Mouse (Mus musculus) retina, postnatal 1 day (tissue): ENCODE results near the gene Art4.

Experiments used
- DNase-seq: peaks from one replicate; pipeline ENCODE4 v3.0.0-alpha.2; 2012

Gene Art4

DNA sequence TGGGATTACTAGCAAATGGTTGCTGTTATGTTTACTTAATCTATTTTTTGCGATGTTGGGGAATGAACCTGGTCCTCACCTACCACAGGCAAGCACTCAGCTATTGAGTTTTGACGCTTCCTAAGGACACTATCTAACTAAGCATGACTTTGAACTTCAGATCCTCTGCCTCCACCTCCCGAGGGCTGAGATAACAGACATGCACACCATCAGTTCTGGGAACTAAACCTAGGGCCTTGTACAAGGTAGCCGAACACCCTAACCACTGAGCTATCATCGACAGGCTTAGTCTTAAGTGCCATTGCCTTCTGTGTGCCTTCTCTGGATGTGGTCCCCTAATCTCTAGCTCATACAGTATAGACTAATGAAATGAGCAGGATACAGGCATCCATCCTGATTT lies 7.8 kb upstream of the Art4 start:
- DNase-seq = no peak

GRCm38 (mm10) chr6:136861020-136861419 lies 3.5 kb upstream of the Art4 start:
- peak; percentile 71 for DNase-seq

- DNase-seq = no peak
Measured at GRCm38 (mm10) chr6:136858420-136858819, 887 bp upstream of the Art4 start.

DNA sequence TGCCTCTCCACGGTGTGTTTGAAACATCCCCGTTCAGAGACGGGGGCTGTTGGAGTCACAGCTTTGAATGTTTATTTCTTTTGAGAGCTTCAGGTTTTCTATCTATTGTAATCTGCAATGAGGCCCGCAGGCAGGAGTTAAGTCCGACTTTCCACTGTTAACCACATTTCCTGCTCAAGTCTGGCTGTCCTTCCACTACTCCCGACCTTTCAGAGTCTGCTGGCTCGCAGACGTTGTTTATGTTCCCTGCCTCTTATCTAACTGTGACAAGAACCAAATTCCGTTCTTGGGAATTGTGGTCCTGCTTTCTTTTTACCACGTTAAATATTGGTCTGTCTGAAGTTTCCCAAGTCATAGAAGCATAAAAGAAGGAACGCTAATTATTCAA lies 334 bp upstream of the Art4 start:
- DNase-seq = no peak

- DNase-seq = no peak
Measured at GRCm38 (mm10) chr6:136856071-136856636, 1.4 kb downstream of the Art4 start.

DNA sequence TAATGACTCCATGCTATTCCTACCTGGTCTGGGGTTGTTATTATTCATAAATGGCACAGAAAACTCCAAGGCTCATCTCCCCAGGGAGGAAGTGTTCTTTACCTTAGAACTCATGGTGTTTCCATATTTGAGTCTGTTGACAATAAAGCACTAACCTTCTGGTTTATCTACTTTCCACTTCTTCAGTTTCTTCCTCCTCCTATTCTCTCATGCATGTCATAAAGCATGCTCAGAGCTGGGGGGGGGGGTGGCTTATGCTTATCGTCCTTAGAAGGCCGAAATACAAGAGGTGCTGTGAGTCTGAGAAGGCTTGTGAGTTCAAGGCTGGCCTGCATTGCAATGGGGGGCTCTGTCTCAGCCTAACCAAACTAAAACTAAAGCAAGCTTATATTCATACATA lies 2.4 kb downstream of the Art4 start:
- DNase-seq = no peak

- DNase-seq = no peak
Measured at GRCm38 (mm10) chr6:136854361-136854781, 3.2 kb downstream of the Art4 start.

DNA sequence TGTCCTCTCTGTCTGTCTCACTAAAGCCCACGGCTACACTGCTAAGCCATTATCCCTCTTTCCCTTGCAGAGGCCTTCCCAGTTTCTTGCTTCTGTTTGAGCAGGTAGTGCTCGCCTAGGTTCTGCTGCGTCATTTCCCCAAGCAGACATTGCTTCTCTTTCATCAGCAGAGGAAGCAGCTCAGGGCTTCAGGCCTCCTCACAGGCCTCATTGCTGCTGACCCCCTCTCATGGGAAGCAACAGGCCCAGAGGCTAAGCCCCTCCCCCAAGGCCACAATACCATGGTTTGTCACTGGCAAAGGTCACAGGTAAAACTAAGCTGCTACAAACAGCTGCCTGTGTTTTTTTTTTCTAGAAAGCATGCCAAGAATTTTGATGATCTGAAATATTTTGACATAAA lies 4.8 kb downstream of the Art4 start:
- peak; percentile 14 for DNase-seq

DNA sequence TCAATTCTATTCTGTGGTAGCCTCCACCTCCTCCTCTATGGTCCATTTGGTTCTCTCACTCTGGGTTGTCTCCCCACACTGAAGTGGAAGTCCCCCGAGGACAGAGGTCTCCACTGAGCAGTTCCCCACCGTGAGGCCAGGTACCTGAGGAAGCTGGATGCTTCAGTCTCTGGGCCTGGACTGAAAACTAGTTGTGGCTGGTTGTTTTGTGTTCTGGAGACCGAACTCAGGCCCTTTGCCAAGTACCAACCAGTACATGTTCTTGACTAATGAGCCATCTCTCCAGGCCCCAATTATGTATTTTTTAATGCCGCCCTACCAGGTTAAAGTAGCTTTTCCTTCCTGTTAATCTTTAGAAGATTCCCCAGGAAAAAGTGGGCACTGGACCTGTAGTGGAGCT lies 5.2 kb downstream of the Art4 start:
- no peak for DNase-seq

- no peak for DNase-seq
Measured at GRCm38 (mm10) chr6:136850267-136850666, 7.3 kb downstream of the Art4 start.

- no peak for DNase-seq
Measured at GRCm38 (mm10) chr6:136848971-136849370, 8.6 kb downstream of the Art4 start.

- no peak for DNase-seq
Measured at GRCm38 (mm10) chr6:136848399-136848798, 9.1 kb downstream of the Art4 start.

GRCm38 (mm10) chr6:136847790-136848189 lies 9.7 kb downstream of the Art4 start:
- DNase-seq = peak; percentile 60

GRCm38 (mm10) chr6:136847267-136847666 lies 10.3 kb downstream of the Art4 start:
- no peak for DNase-seq

DNA sequence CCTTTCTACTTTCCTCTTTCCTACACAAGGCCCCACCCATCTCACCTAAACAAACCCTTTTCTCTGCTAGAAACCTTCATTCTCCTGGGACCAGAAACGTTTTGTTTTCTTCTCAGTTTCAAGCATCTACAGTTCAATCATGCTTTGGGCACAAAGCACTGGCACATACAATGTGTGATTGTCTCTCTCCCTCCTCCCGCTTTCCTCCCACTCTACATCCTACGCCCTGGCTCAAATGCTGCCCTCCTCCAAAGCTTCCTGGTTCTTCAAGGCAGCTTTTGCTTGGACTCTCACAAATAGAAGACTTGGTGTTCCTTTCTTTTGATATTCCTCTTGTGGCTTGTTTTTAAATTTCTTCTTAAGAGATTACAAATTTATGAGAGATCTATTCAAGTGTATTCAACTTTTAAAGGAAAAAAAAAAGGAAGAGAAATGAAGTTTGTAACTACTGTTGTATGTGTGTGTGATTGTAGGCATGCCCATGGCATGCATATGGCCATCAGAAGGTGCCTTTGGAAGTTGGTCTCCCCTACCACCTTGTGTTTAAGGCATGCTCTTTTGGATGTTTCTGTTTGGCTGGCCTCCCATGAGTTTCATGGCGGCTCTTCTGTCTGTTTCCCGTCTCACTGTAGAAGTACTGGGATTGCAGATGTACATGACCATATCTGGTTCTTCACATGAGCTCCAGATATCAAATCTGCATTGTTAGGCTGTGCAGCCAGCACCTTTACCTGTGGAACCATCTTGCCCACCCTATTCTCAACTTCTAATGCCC lies 11.6 kb downstream of the Art4 start:
- no peak for DNase-seq

GRCm38 (mm10) chr6:136844903-136845302 lies 12.6 kb downstream of the Art4 start:
- DNase-seq = no peak

GRCm38 (mm10) chr6:136837323-136837722 lies 20.2 kb downstream of the Art4 start:
- no peak for DNase-seq

DNA sequence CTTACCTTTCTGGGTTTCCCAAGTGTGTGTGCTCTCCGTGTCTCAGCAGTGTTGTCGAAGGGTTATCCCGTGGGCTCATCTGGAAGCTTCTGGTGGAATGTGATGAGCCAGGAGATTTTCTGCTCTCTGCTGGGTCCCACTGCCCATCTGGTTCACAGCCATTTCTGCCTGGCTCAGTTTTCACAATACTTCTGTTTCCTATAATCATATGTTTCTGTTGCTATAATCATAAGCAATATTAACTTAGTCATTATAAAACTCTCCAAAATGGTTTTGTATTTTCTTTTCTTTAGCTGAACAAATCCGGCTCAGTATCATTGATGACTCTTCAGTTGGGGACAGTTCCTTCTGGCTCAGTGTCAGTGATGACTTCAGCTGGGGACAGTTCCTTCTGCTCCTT lies 22.2 kb downstream of the Art4 start, which contains the start of gene Smco3:
Smco3 (minus strand) TSS at position 101 of the 400 bp plus-strand sequence.
- no peak for DNase-seq

DNA sequence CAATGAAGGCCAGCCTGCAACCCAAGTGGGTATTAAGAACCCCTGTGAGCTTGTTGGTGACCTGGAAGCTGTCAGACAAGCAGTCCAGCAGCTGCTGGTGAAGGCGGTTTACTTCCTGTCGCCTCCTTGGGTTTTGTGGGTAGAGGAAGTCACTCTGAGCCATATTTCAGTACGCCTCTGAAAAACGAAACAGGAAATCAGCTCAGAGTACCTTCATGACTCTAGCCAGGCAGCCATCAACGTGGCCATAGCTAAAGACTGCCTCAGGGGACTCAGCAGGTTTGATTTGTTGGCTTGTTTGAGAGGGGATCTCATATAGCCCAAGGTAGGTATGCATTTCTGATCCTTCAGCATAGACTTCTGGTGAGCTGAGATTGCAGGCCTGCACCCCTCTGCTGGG lies 25.8 kb downstream of the Art4 start:
- DNase-seq = no peak

- no peak for DNase-seq
Measured at GRCm38 (mm10) chr6:136828681-136829080, 28.9 kb downstream of the Art4 start.

DNA sequence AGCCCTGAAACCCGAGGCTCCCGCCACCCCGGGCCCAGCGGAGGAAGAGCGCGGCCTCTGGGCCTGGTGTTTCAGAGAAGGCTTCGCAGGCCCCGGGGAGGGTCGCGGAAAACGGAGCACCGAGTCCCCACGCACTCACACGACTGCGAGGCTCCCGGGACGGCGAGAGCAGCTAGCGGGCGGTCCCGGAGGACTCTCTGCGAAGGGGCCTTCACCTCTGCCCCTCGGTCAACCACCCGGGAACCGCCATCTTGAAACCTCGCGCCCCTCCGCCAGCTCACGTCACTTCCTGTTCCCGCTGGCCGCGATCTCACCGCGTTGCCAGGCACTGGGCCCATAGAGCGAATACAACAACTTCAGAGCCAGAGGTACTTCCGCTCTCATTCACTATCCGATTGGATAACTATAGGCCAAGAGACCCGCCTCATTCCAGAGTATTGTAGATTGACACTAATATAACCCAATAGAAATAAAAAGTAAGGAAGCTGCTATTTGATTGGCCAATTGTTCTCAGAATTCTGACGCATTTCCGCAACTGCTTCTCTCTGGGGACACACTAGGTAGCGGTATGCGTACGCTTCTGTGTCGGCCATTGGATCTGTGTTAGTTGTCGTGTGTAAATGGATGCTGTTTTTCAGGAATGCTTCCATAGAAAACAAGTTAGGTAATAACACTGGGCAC lies 29.5 kb downstream of the Art4 start, which contains the start of gene Wbp11:
Wbp11 (minus strand) TSS at position 353 of the 681 bp plus-strand sequence.
- DNase-seq = peak; percentile 99

GRCm38 (mm10) chr6:136827516-136827880 lies 30.0 kb downstream of the Art4 start, which contains the start of gene BC049715:
BC049715 (plus strand) TSS chr6:136827626.
- DNase-seq = no peak

- DNase-seq = no peak
Measured at GRCm38 (mm10) chr6:136827116-136827515, 30.4 kb downstream of the Art4 start.

- no peak for DNase-seq
Measured at GRCm38 (mm10) chr6:136824987-136825386, 32.5 kb downstream of the Art4 start.
